Mouse (Mus musculus) cortical plate, adult 2 months (tissue): ENCODE results near the gene Pcsk4.

Experiments used
- CTCF ChIP-seq: fragments of 200-500 bp; IDR thresholded peaks from 2 replicates; pipeline ENCODE4 v1.5.1; 2011; ENCODE audit warnings: mild to moderate bottlenecking, control low read depth, low read length; ENCODE audit not compliant: insufficient read depth; ENCODE audit errors: extremely low read depth
- POLR2A ChIP-seq: fragments of 200-500 bp; IDR thresholded peaks from 2 replicates; pipeline ENCODE4 v1.6.1; 2011; ENCODE audit warnings: mild to moderate bottlenecking, low read length, control low read depth; ENCODE audit not compliant: insufficient read depth; ENCODE audit errors: extremely low read depth

GRCm38 (mm10) chr10:80336263-80336662 is 7.0 kb upstream of the Pcsk4 start:
- no peak for TF ChIP-seq CTCF
- TF ChIP-seq POLR2A: no peak
